Mouse (Mus musculus) cortical plate, adult 2 months (tissue): ENCODE measurements at regions not wholly inside any gene's neighbourhood (a gene's known extent, or its start where the extent isn't known, plus 50 kb on each side); places are given as distances from the start of the nearest gene placed in this dataset.

Experiments used
- CTCF ChIP-seq: fragments of 200-500 bp; IDR thresholded peaks from 2 replicates; pipeline ENCODE4 v1.5.1; 2011; ENCODE audit warnings: mild to moderate bottlenecking, control low read depth, low read length; ENCODE audit not compliant: insufficient read depth; ENCODE audit errors: extremely low read depth
- POLR2A ChIP-seq: fragments of 200-500 bp; IDR thresholded peaks from 2 replicates; pipeline ENCODE4 v1.6.1; 2011; ENCODE audit warnings: mild to moderate bottlenecking, low read length, control low read depth; ENCODE audit not compliant: insufficient read depth; ENCODE audit errors: extremely low read depth

DNA sequence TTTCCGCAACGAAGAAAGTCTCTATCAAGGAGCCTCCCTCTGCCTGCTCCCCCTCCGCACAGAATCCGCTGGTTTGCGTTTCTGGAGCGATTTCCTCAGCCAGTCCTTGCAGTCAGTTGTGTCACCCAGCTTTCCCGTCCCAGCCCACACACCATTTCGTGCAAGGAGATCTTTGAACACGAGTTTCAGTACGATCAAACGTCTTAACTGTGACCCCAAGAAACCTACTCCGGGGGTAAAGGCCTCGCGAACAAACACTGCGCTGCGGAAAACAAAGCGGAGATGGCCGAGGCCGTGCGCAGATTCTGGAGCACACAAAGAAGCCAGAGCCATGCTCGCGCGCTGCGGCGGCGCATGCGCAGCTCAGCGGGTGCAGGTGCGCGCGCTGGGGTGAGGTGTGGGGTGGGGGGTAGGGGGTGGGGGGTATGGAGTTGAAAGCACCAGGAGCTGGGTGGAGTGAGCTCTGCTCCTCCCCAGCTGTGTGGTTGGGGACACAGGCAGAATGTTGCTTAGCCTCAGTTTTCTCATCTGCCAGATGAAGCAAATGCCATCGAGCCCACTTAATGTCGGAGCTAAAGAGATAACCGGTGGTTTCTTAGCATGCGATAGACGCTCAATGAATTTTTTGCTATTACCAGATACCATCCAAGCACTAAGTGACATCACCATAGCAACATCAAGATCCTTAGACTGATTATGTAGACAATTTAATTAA is 52.8 kb upstream of the Nfe2l3 start:
- TF ChIP-seq POLR2A (peak; percentile 72), CTCF (no peak)
